Mouse (Mus musculus) embryonic facial prominence, embryonic 12.5 days (tissue): ENCODE measurements around the gene Gtf2h2. TPM values are rescaled to one million over a fixed set of nuclear protein-coding genes. Genes with fewer than 3 reads are reported as not detected.

Experiments used
- polyA plus RNA-seq: library from polyadenylated mRNA; unstranded; fragments of >200 nt; fragmentation: Nextera tagmentation; extraction: Ambion mirVana; gene quantifications from 2 replicates; pipeline ENCODE4 v1.2.1, GENCODE M21; 2016

Gene Gtf2h2
- polyA plus RNA-seq, 1 experiment from 2014 or later = 85.4 TPM

Other genes with a start within 250 kb of the Gtf2h2 start
- gene Naip5, start 246.3 kb downstream of the Gtf2h2 start, polyA plus RNA-seq = 0.05 and 0.06 TPM in 2 replicates
- 0.05 and 0.10 TPM in 2 replicates for gene Naip6, start 174.9 kb downstream of the Gtf2h2 start, polyA plus RNA-seq
- not detected in 2 replicates for gene Naip1, start 39.7 kb downstream of the Gtf2h2 start, polyA plus RNA-seq
- gene Ocln, start 60.1 kb upstream of the Gtf2h2 start, polyA plus RNA-seq = 5.8 and 7.5 TPM in 2 replicates
- 4.6 and 4.8 TPM in 2 replicates for gene Marveld2, start 124.4 kb upstream of the Gtf2h2 start, polyA plus RNA-seq
- 284 and 286 TPM in 2 replicates for gene Ak6, start 158.4 kb upstream of the Gtf2h2 start, polyA plus RNA-seq
- 26.6 and 27.7 TPM in 2 replicates for gene Rad17, start 158.5 kb upstream of the Gtf2h2 start, polyA plus RNA-seq
- 17.3 and 19.7 TPM in 2 replicates for gene Taf9, start 159.0 kb upstream of the Gtf2h2 start, polyA plus RNA-seq
- gene Ccdc125, start 177.1 kb upstream of the Gtf2h2 start, polyA plus RNA-seq = 4.9 and 6.3 TPM in 2 replicates
- 97.7 and 101 TPM in 2 replicates for gene Cdk7, start 238.4 kb upstream of the Gtf2h2 start, polyA plus RNA-seq